Mouse (Mus musculus) naive thymus-derived CD4-positive, alpha-beta T cell, adult 2 months (primary cell): ENCODE measurements at regions not wholly inside any gene's neighbourhood (a gene's known extent, or its start where the extent isn't known, plus 50 kb on each side); places are given as distances from the start of the nearest gene placed in this dataset.

Experiments used
- DNase-seq: peaks from one replicate; pipeline ENCODE4 v3.0.0-alpha.2; 2011; ENCODE audit warnings: low read depth

GRCm38 (mm10) chr13:43967516-43967915 is 182.9 kb downstream of the Cd83 start:
- no peak for DNase-seq

DNA sequence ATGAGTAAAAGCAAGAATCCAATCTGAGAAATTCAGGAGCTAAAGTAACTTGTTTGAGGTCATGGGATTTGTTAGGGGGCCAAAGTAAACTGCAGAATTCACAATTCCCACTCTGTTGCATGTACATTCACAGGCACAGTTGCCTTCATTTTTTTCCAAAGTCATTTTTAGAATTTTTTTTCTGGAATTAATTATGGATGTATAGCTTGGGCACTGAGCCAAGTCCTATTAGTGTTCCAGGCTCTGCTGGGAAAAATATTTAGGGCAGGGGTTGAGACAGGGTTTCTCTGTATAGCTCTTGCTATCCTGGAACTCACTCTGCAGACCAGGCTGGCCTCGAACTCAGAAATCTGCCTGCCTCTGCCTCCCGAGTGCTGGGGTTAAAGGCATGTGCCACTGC is 188.3 kb downstream of the Cd83 start:
- no peak for DNase-seq

- DNase-seq: no peak
These were observed 190.7 kb downstream of the Cd83 start for GRCm38 (mm10) chr13:43975281-43975680.

DNA sequence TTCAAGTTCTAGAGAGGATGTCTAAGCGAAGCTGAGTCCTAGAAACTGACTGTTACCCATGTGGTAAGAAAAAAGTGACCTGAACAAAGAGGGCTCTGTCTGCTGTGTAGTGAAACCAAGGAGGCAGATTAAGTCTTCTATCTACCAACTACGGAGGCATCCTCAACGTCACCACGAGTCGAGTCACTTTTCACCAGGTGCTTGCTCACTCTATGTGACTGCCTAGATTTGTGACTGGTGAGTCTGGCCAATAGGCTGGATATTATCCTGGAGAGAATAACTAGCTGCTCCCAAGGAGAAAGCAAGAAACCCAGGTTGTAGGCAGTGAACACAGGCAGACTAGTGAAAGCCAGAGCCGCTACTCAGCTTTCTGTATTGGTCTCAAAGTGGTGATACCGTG is 191.2 kb downstream of the Cd83 start:
- no peak for DNase-seq

- DNase-seq: no peak
These were observed 192.1 kb downstream of the Cd83 start for GRCm38 (mm10) chr13:43976676-43977075.

GRCm38 (mm10) chr13:43987338-43987737 is 202.8 kb downstream of the Cd83 start:
- no peak for DNase-seq

DNA sequence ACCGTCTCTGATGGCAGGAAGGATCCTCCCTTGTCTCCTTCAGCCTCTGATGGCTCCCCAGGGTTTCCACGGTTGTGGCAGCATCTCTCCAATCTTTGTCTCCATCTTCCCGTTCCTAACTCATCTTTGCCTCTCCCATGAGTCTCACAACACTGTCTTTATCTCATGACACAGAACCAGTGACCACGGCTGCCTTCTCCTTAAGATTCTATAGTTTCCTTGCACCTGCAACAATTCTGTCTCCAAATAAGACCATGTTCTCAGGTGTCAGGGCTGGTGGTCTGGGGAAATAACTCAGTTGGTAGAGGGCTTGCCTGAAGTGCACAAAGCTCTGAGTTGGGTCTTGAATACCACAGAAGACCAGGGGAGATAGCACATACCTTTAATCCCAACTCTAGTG is 203.8 kb downstream of the Cd83 start:
- DNase-seq: no peak

- no peak for DNase-seq
These were observed 205.9 kb downstream of the Cd83 start for GRCm38 (mm10) chr13:43990281-43991101.

GRCm38 (mm10) chr13:43991774-43992173 is 207.2 kb downstream of the Cd83 start:
- no peak for DNase-seq

DNA sequence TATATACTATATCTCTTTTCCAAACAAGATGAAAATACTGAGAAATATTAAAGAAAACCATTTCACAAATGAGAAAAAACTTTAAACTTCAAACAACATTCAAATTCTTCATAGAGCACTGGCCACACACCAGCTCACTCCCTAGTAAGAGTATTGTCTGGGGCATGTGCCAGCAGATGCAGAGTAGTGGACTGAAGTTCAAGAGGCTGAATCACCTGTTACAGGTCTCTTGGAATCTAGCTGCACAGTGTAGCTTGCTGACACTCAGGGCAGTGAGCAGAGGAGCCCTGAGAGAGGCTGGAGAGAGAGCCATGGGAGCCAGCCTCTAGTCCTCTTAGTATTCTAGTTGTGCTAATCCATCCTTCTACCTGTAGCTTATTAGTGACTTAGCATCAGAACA is 208.4 kb downstream of the Cd83 start:
- no peak for DNase-seq

- DNase-seq: no peak
These were observed 209.8 kb downstream of the Cd83 start for GRCm38 (mm10) chr13:43994361-43994760.

DNA sequence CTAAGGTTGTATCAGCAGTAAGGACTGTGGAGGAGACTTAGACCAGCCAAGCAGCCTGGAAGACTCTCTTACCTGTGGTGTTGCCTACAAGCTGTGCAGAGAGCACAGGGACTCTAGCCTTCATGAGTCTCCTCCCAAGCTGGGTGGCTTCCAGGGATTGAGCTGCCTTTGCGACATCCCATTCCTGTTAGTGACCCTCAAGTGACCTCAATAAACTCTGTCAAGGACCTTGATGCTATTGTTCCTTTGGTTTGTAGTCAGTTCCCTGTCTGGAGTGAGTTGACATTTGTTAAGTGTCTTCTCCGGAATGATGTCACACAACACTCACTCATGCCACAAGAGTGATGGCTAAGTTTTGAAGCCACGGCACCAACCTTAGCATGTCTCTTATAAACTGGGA is 211.0 kb downstream of the Cd83 start:
- no peak for DNase-seq

GRCm38 (mm10) chr13:44001861-44002545 is 217.4 kb downstream of the Cd83 start:
- no peak for DNase-seq

- no peak for DNase-seq
These were observed 228.3 kb downstream of the Cd83 start for GRCm38 (mm10) chr13:44012868-44013267.

DNA sequence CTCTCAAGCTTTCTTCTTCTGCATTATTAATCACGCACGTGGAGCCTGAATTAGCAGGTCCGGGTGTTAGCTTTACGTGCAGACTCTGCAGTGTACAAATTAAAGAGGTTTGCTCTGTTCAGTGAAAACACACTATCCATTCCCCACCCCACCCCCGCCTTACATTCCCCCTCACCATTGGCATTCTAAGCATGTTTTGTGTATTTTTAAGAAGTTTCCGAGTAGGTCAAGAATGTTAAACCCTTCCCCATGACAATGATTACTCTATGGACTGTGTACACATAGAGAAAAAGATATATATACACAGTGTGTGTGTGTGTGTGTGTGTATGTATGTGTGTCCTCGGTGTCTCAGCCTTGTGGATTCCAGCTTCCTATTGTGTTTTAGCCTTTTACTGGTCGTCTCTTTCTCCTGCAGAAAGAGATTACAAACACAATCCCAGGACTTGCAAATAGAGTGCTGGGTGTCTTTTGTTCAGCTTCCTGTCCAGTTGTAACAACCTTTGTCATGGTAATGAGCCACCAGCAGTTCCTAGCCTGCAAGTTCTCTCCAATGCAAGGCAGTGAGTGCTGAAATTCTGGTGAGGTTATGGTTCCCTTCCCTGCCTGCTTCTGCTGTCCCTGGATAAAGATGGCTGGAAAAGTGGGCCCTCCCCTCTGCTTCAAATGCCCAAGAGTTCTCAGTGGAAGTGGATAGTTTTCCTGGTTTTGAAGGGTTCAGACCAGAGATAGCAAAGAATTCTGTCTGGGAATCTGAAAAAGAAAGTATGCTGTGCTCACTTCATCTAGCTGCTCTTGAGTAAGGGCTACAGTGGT is 234.1 kb downstream of the Cd83 start:
- DNase-seq: no peak

DNA sequence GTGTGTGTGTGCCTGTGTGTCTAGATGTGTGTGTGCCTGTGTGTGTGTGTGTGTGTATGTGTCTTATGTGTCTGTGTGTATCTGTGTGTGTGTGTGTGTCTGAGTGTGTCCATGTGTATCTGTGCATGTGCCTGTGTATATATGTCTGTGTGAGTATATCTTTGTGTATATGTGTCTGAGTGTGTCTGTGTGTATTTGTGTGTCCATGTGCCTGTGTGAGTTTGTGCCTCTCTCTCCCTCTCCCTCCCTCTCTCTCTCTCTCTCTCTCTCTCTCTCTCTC is 234.7 kb downstream of the Cd83 start:
- DNase-seq: no peak

- no peak for DNase-seq
These were observed 236.3 kb downstream of the Cd83 start for GRCm38 (mm10) chr13:44020851-44021250.

DNA sequence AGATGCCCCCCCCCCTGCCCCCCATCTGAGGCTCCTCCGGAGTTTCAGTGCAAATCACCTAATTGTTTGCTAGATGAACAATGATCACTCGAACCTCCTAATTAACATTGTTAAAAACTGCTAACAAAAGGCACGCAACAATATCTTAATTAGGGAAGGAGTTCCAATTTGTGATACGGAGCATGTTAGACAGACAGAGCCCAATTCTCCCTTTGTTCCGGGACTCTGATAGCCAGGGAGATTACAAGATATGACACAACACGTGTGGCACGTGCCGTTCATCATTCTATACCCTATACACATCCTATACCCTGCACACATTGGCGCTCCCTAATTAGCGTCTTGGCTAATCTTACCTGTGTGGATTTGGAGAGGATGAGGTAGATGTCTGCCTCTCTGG is 237.5 kb downstream of the Cd83 start:
- DNase-seq: no peak

- no peak for DNase-seq
These were observed 240.0 kb downstream of the Cd83 start for GRCm38 (mm10) chr13:44024612-44025011.

- DNase-seq: no peak
These were observed 242.0 kb downstream of the Cd83 start for GRCm38 (mm10) chr13:44026321-44027255.

- no peak for DNase-seq
These were observed 243.5 kb downstream of the Cd83 start for GRCm38 (mm10) chr13:44028081-44028480.

DNA sequence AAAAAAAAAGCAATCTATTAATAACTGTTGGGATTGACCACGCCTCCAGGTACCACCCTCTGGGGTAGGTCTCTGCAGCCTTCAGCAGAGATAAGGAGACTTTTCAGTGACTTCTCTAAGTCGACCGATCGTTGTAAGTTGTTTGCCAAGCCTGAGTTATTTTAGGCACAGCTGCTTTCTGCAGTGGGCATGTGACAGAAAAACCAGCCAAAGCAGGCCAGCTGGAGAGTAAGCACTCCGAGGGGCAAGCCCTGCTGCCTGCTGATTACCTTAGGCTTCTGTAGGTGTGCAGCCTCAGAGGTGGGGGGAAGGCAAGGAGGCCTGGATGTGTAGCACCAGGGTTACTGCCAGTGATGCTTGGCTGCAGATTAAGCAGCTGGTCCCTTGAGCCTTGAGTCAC is 246.0 kb downstream of the Cd83 start:
- DNase-seq: no peak
